Mouse (Mus musculus) heart, adult 9 months (tissue): ENCODE data around the gene Tsc22d3.
A peak's percentile ranks its signal among the peaks of the same experiment; 100 is the strongest.
"Not testable (repeated sequence)": the region's sequence is repeated elsewhere in the genome, so short reads cannot be mapped to it uniquely, and the experiment has no call there.

ENCODE experiments used
- DNase-seq, 2 experiments: peaks; one replicate each; pipeline ENCODE4 v3.0.0; 2022; ENCODE audit warnings: low spot score in 2 of 2

Tsc22d3 gene

DNA sequence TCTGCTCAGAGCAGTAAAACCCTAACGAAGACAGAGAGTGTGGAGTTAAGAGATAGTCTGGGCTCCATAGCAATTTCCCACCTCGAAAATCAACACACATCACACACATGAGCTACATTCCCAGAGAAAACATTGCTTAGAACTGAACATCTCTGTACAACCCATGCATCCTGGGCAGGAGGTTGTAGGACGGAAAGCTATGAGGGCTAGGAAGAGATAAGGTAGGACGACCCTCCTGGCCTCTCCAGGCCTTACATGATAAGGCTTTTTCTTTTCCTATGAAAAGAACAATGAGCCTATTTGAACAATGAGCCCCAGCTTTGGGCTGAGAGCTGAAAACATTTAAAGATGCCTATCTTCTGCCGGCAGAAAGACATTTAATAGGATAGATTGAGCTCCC is 69.8 kb downstream of the Tsc22d3 start:
- DNase-seq = no peak

- peak; percentile 57 to 69 for DNase-seq
Measured at GRCm38 (mm10) chrX:140529074-140529561, 71.3 kb downstream of the Tsc22d3 start.

- no peak for DNase-seq
Measured at GRCm38 (mm10) chrX:140527231-140527630, 73.2 kb downstream of the Tsc22d3 start.

- DNase-seq = no peak
Measured at GRCm38 (mm10) chrX:140526253-140526618, 74.2 kb downstream of the Tsc22d3 start.

DNA sequence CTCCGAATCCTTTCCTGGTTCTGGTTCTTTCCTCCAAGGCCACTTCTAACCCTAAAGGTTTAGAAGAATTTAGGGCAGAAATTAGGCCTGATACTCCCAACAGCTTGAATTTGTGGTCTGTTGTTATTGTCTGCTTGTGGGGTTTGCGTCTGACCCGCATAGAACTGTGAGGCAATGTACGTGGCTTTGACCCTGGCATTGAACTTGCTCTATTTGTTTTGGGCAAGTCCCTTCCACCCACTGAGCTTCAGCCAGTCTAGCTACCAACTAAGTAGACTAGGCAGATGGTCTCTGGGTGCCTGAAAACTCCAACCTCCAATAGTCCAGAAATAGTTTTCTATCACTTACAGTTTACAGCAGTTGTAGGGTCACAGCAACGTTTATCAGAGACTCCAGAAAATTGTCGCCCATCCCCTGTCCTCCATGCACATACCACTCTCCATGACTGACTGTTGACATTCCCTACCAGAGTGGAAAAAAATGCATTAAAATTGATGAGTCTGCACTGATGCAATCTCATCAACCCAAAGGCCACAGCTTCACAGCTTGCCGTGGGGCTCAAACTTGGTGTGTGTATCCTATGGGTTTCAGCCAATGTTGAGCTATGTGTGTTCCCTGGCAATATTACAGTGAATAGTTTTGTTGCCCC is 74.7 kb downstream of the Tsc22d3 start:
- DNase-seq = no peak

DNA sequence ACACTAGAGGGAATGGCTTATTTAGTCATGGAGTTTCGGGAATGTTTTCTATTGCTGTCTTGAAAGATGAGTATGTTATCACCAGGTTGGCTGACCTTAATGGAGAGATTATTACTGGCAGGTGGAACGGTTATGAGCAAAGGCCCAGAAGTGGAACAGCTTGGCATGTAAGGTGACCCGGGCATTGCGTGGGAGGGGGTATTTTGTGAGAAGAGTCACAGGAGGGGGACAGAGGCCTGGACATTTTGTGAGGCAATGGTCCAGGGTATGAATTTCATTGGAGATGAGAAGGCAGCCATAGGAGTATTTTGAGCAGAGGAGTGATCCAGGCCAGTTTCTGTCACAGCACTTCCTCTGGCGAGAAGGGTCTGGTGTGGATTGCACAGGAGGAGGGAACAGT is 76.2 kb downstream of the Tsc22d3 start:
- DNase-seq = no peak

- no peak for DNase-seq
Measured at GRCm38 (mm10) chrX:140522071-140522765, 78.2 kb downstream of the Tsc22d3 start.

- peak; percentile 97 to 98 for DNase-seq
Measured at GRCm38 (mm10) chrX:140520146-140521102, 80.0 kb downstream of the Tsc22d3 start.

GRCm38 (mm10) chrX:140518351-140518750 is 82.1 kb downstream of the Tsc22d3 start:
- DNase-seq = no peak

- DNase-seq = peak; percentile 68 to 80
Measured at GRCm38 (mm10) chrX:140513379-140513778, 87.1 kb downstream of the Tsc22d3 start.

DNA sequence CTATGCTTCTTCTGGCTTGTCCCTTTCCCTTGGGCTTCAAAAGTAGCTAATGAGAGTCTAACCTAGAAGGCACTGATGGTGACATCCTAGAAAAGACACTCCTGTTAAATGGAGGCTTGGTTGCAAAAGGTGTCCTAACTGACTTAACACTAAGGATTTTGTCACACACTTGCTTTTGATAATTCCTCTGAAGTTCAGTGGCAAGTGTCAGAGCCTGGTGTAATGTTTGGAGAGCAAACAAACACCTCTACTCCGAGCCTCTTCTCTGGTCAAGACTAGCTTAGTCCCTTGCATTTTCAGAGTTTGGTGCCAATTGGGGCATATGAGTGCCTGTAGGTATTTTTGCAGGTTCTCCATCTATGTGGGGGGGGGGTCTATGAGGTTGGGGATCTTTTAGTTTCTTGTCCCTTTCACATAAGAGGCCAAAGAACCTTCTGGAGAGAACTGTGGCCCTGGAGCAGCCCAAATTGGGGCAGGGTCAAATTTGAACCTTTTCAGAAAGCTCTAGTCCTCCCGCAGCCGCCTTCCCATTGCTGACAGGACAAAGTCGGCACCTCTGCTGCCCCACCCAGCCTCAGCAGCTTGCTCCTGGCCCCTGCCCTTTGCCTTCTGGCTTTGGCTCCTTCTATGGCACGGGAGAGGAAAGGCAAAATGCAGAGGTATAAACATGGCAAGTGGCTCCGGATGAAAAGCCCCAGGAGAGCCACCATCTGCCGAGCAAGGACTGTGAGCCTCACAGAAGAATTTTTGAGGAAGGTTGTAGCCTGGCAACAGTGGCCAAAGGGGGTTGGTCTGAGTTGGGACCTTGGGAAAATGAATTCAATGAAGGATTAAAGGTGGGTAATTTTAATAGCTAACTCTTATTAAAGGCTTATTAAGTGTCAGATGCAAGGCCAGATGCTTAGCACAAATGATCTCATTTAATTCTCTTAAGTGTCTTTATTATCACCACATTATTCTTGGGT is 88.5 kb downstream of the Tsc22d3 start:
- DNase-seq = no peak

- DNase-seq = peak; percentile 87 to 90
Measured at GRCm38 (mm10) chrX:140510696-140511429, 89.6 kb downstream of the Tsc22d3 start.

DNA sequence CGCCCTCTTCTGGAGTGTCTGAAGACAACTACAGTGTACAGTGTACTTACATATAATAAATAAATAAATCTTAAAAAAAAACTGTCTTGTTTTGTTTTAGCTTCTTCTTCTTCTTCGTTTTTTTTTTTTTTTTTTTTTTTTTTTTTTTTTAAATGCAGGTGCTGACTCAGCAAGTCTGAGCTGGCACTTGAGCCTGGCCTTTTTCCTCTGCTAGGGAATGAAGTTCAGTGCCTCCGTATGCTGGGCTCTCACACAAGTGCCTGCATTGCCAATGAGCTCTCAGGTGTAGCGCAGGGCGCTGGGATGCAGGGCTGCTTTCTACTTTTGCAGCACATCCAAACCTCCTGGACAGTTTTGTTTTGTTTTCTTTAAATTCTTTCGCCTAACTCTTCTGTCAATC is 90.6 kb downstream of the Tsc22d3 start:
- DNase-seq = no peak

- DNase-seq = not testable (repeated sequence)
Measured at GRCm38 (mm10) chrX:140508791-140509190, 91.7 kb downstream of the Tsc22d3 start.

GRCm38 (mm10) chrX:140507377-140507776 is 93.1 kb downstream of the Tsc22d3 start:
- DNase-seq = no peak

DNA sequence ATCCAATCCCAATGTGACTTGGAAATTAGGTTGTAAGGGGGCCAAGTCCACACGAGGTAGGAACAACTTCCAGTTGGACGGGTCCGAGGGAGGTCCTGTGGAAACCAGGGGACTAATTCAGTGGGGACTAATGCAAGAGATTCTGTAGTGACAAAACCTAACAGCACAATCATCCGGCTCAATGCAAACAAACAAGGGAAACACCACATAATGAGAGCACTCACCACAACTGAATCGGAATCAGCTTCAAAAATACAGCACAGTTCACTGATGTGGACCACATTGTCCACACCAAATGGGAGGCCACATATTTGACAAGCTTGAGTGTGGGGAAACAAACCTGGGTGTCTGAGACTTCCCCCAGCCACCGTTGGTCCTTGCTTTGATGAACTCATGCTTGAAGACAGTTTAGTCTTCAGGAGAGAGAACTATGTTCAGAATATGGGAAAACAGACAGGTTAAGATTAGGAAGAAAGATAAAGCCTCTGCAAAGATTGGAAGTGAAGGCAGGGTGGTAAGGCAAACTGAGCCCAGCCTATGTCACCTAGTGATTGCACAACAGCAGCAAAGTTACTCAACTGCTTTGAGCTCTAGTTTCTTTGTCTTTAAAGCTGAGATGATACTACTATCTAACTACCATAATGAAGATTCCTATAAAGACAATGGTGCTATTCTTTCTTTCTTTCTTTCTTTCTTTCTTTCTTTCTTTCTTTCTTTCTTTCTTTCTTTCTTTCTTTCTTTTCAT is 93.9 kb downstream of the Tsc22d3 start:
- DNase-seq = no peak

DNA sequence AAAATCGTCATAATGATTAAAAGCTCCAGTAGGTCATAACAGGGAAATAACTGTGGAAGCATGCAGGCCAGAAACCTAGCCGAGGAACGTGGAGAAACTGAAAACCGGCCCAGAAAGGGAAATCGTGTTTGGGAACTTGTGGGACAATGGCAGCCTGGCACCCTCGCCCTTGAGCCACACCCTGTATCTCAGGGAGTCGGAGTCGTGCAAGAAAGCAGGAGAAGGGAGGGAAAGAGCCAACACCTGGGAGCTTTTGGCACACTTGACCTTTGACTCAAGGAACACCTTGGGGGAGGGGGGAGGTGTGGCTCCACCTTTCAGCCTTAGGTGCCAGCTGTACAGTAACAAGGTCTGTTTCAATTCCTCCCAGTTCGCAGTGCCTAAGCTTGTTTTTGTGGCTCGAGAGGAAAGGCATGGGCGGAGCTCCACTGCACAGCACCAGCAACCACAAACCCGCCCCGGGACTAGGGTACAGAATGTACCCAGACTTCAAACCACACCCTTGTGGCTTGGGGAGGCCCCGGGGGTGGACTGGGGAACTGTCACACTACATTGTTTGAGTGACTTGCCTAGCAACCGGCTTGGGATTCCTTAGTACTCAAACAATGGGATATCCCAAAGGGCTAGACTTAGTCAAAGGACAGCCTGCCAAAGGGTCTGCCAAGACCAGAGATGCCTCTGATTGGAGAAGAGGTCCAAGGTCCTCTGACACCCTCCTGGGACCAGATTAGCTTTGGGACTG is 94.8 kb downstream of the Tsc22d3 start:
- peak; percentile 85 to 94 for DNase-seq

- peak; percentile 55 to 62 for DNase-seq
Measured at GRCm38 (mm10) chrX:140503905-140504304, 96.6 kb downstream of the Tsc22d3 start.
